Mouse (Mus musculus): ENCODE data around the gene 4930556J24Rik.

GRCm38 (mm10) chr11:3925916-3926315, 50.7 kb downstream of the 4930556J24Rik start:
- TF ChIP-seq CTCF (IDR thresholded peaks at IDR 0.05; ENCODE audit: low read depth): no peak
- TF ChIP-seq EP300 (IDR thresholded peaks at IDR 0.05; ENCODE audit: low read depth): no peak

Measured in liver, postnatal 0 days (tissue).